8 mouse cellular contexts compared by ENCODE assay signal in genomic region chr8:47288866-47289541, GRCm38 (mm10).
A peak's percentile ranks its signal among the peaks of the same experiment; 100 is the strongest.
DNase-seq lines count a peak whose midpoint lies in the region; ATAC-seq and TF ChIP-seq lines count a peak whose summit lies in the region.

No protein-coding gene starts in this region.

- H3K9ac ChIP-seq in hindbrain, embryonic 15.5 days, result peak overlapping the region; percentile 78

- WGBS in hindbrain, embryonic 15.5 days, result under 1% methylated on average over 93 of the region's 97 CpGs

- H3K27me3 ChIP-seq in hindbrain, embryonic 15.5 days, result no peaks in the 10 kb centered on the region

- peak overlapping the region; percentile 90 for H3K27ac ChIP-seq in cortical plate, adult 2 months (ENCODE audit: insufficient read depth, low read length)
- peak overlapping the region; percentile 99 for H3K27ac ChIP-seq in hindbrain, embryonic 15.5 days (replicated peaks)

- H3K4me3 ChIP-seq in cortical plate, adult 2 months (ENCODE audit: insufficient read depth, low read length), result peak overlapping the region; percentile 97
- peak overlapping the region; percentile 59 for H3K4me3 ChIP-seq in hindbrain, embryonic 15.5 days

- H3K36me3 ChIP-seq in hindbrain, embryonic 15.5 days, result no peaks in the 10 kb centered on the region

- ATAC-seq in hindbrain, embryonic 15.5 days (ENCODE audit: low FRiP score, low read depth), result peak; percentile 84

- 0 out of 2 replicates have a peak, but pooled peaks have one; percentile 23 for TF ChIP-seq POLR2A in cortical plate, adult 2 months (IDR thresholded peaks at IDR 0.05; ENCODE audit: extremely low read depth, insufficient read depth, low read length)

- DNase-seq in adrenal gland, postnatal 14 days, result peak; percentile 85
- peak; percentile 43 to 65 for DNase-seq in gastrocnemius, adult 8-10 months (ENCODE audit: low spot score in 2 of 2)
- DNase-seq in left cerebral cortex, adult 8-10 months (ENCODE audit: low spot score in 2 of 2), result peak; percentile 57 to 66
- peak; percentile 49 for DNase-seq in lung, postnatal 36 days
- DNase-seq in right cerebral cortex, postnatal 25 days, result peak; percentile 73
- no peak for DNase-seq in natural killer cell, adult 2 months (ENCODE audit: low spot score in 2 of 2)

- H3K9me3 ChIP-seq in hindbrain, embryonic 15.5 days, result no peaks in the 10 kb centered on the region

- no peak for TF ChIP-seq CTCF in cortical plate, adult 2 months (IDR thresholded peaks at IDR 0.05; ENCODE audit: extremely low read depth, insufficient read depth, low read length)

- H3K4me2 ChIP-seq in hindbrain, embryonic 15.5 days, result peak overlapping the region; percentile 81

- H3K4me1 ChIP-seq in cortical plate, adult 2 months (ENCODE audit: control insufficient read depth, insufficient read depth, low read length), result peaks cover 2% of the 10 kb centered on the region; the same call in 1 of the 2 replicates
- peaks cover 41% of the 10 kb centered on the region for H3K4me1 ChIP-seq in hindbrain, embryonic 15.5 days (replicated peaks)

Comparison
In these comparisons a context has a peak if more than half of its experiments do, and no peak if none do; other contexts are left out.
1. DNase-seq: peak in adrenal gland, postnatal 14 days (single experiment), gastrocnemius, adult 8-10 months (2 of 2), left cerebral cortex, adult 8-10 months (2 of 2), lung, postnatal 36 days (single experiment) and right cerebral cortex, postnatal 25 days (single experiment); none in natural killer cell, adult 2 months (0 of 2).